Mouse (Mus musculus) myocyte (in vitro differentiated cells): ENCODE measurements at regions not wholly inside any gene's neighbourhood (a gene's known extent, or its start where the extent isn't known, plus 50 kb on each side); places are given as distances from the start of the nearest gene placed in this dataset.

Experiments used
- E2F4 ChIP-seq: IDR thresholded peaks from one replicate; pipeline ENCODE4 v1.6.1; 2011; ENCODE audit warnings: mild to moderate bottlenecking, control low read depth, moderate library complexity; ENCODE audit not compliant: insufficient read depth
- MYOD1 ChIP-seq, 3 experiments: IDR thresholded peaks; one replicate each; pipeline ENCODE4 v1.6.1; 2011; ENCODE audit warnings: control low read depth in 2 of 3, low read depth in 2 of 3, mild to moderate bottlenecking in 2 of 3, moderate library complexity in 1 of 3; ENCODE audit not compliant: insufficient read length in 2 of 3, control insufficient read depth in 1 of 3
- POLR2A ChIP-seq: IDR thresholded peaks from one replicate; pipeline ENCODE4 v1.6.1; 2011; ENCODE audit warnings: low read depth, mild to moderate bottlenecking, control low read depth, moderate library complexity; ENCODE audit not compliant: insufficient read length
- POLR2AphosphoS2 ChIP-seq: IDR thresholded peaks from one replicate; pipeline ENCODE4 v1.6.1; 2011; ENCODE audit warnings: low read depth, control low read depth; ENCODE audit not compliant: insufficient read length
- USF1 ChIP-seq: IDR thresholded peaks from one replicate; pipeline ENCODE4 v1.6.1; 2011; ENCODE audit warnings: low read depth, mild to moderate bottlenecking, control low read depth, moderate library complexity

GRCm38 (mm10) chr7:115027685-115028084 lies 284.2 kb downstream of the Insc start:
- TF ChIP-seq POLR2A (no peak), MYOD1 (IDR thresholded peaks at IDR 0.05; ENCODE audit: control insufficient read depth in 1 of 3, insufficient read length in 2 of 3, low read depth in 2 of 3) (no peak), POLR2AphosphoS2 (no peak), USF1 (no peak), E2F4 (no peak)
